Mouse (Mus musculus) brown adipose tissue, adult 24 weeks (tissue): Measurements from ENCODE around the gene Trip6. TPM values are rescaled to one million over a fixed set of nuclear protein-coding genes. Genes with fewer than 3 reads are reported as not detected.

Experiments used
- H3K27ac ChIP-seq: fragments of 200-500 bp; replicated peaks from 2 replicates; pipeline ENCODE4 v1.5.1; 2012; ENCODE audit warnings: low read depth, mild to moderate bottlenecking, low read length
- H3K4me1 ChIP-seq: fragments of 200-500 bp; 2 replicates; pipeline ENCODE4 v1.6.1; 2012; ENCODE audit warnings: low read length, mixed read lengths; ENCODE audit not compliant: control insufficient read depth, insufficient read depth, insufficient read length
- H3K4me3 ChIP-seq: fragments of 200-500 bp; 2 replicates; pipeline ENCODE4 v1.5.1; 2012; ENCODE audit warnings: low read depth, mild to moderate bottlenecking, low read length, moderate library complexity; ENCODE audit not compliant: insufficient read depth
- polyA plus RNA-seq: library from polyadenylated mRNA; stranded (reverse); fragments of >200 nt; gene quantifications from 2 replicates; pipeline ENCODE4 v1.2.4, GENCODE M21; 2012; ENCODE audit not compliant: missing spikeins, insufficient read depth, insufficient read length

Gene Trip6
- polyA plus RNA-seq = 13.1 and 20.6 TPM in 2 replicates

GRCm38 (mm10) chr5:137314193-137315083 lies at the start of gene Trip6:
Trip6 (minus strand) TSS chr5:137314404.
- H3K4me3 ChIP-seq = peak within 1 kb of the TSS; percentile 80
- H3K27ac ChIP-seq = peak within 1 kb of the TSS; percentile 86
- H3K4me1 ChIP-seq = peaks cover 7% of the 10 kb centered on the region; the same call in 1 of the 2 replicates

- H3K4me3 ChIP-seq = no peak overlapping the region
- H3K27ac ChIP-seq = no peak overlapping the region
- peaks cover 5% of the 10 kb centered on the region; the same call in 1 of the 2 replicates for H3K4me1 ChIP-seq
These were observed 44.2 kb upstream of the Trip6 start for GRCm38 (mm10) chr5:137358382-137358781.

- H3K27ac ChIP-seq = no peak overlapping the region
- H3K4me1 ChIP-seq = peaks cover 5% of the 10 kb centered on the region; the same call in 1 of the 2 replicates
- H3K4me3 ChIP-seq = peak overlapping the region; percentile 17
These were observed 39.9 kb upstream of the Trip6 start for GRCm38 (mm10) chr5:137354091-137354490.

GRCm38 (mm10) chr5:137352011-137352975 lies 38.1 kb upstream of the Trip6 start:
- Histone ChIP-seq H3K27ac (peak overlapping the region; percentile 83), H3K4me1 (peaks cover 5% of the 10 kb centered on the region; the same call in 1 of the 2 replicates), H3K4me3 (peak overlapping the region; percentile 71)

GRCm38 (mm10) chr5:137351394-137351793 lies 37.2 kb upstream of the Trip6 start:
- H3K27ac ChIP-seq = peak overlapping the region; percentile 74
- peak overlapping the region; percentile 71 for H3K4me3 ChIP-seq
- H3K4me1 ChIP-seq = peaks cover 5% of the 10 kb centered on the region; the same call in 1 of the 2 replicates

- H3K4me1 ChIP-seq = peaks cover 5% of the 10 kb centered on the region; the same call in 1 of the 2 replicates
- peak overlapping the region; percentile 74 for H3K27ac ChIP-seq
- peak overlapping the region; percentile 71 for H3K4me3 ChIP-seq
These were observed 36.8 kb upstream of the Trip6 start for GRCm38 (mm10) chr5:137351058-137351380.

GRCm38 (mm10) chr5:137350205-137351057 lies 36.2 kb upstream of the Trip6 start:
- Histone ChIP-seq H3K4me3 (peak overlapping the region; percentile 71), H3K27ac (peak overlapping the region; percentile 74), H3K4me1 (peaks cover 7% of the 10 kb centered on the region; the same call in 1 of the 2 replicates)

- peak within 1 kb of the TSS; percentile 71 for H3K4me3 ChIP-seq
- H3K4me1 ChIP-seq = peaks cover 7% of the 10 kb centered on the region
- H3K27ac ChIP-seq = peak within 1 kb of the TSS; percentile 96
These were observed 35.4 kb upstream of the Trip6 start, which contains the start of gene Ephb4 for GRCm38 (mm10) chr5:137349384-137350204. Ephb4 (plus strand) TSS chr5:137350109.

- H3K27ac ChIP-seq = peak overlapping the region; percentile 96
- peak overlapping the region; percentile 71 for H3K4me3 ChIP-seq
- peaks cover 2% of the 10 kb centered on the region; the same call in 1 of the 2 replicates for H3K4me1 ChIP-seq
These were observed 34.5 kb upstream of the Trip6 start for GRCm38 (mm10) chr5:137348482-137349383.

GRCm38 (mm10) chr5:137347856-137348255 lies 33.7 kb upstream of the Trip6 start:
- Histone ChIP-seq H3K4me3 (peak overlapping the region; percentile 71; the same call in 1 of the 2 replicates), H3K27ac (peak overlapping the region; percentile 82), H3K4me1 (peaks cover 2% of the 10 kb centered on the region; the same call in 1 of the 2 replicates)

GRCm38 (mm10) chr5:137346983-137347382 lies 32.8 kb upstream of the Trip6 start:
- Histone ChIP-seq H3K4me3 (no peak overlapping the region), H3K4me1 (peaks cover 2% of the 10 kb centered on the region; the same call in 1 of the 2 replicates), H3K27ac (no peak overlapping the region)

- Histone ChIP-seq H3K4me3 (no peak overlapping the region), H3K4me1 (peaks cover 2% of the 10 kb centered on the region; the same call in 1 of the 2 replicates), H3K27ac (no peak overlapping the region)
These were observed 32.2 kb upstream of the Trip6 start for GRCm38 (mm10) chr5:137346388-137346787.
